Mouse (Mus musculus) lung, adult 2 months (tissue): ENCODE results near the gene Nfe2.

Experiments
- CTCF ChIP-seq: fragments of 200-500 bp; IDR thresholded peaks from 2 replicates; pipeline ENCODE4 v1.5.1; 2011; ENCODE audit warnings: mild to moderate bottlenecking, low read length, control low read depth; ENCODE audit not compliant: insufficient read depth
- POLR2A ChIP-seq: fragments of 200-500 bp; IDR thresholded peaks from 2 replicates; pipeline ENCODE4 v1.6.1; 2011; ENCODE audit warnings: low read depth, mild to moderate bottlenecking, control low read depth, low read length, borderline replicate concordance; ENCODE audit errors: extremely low read depth

DNA sequence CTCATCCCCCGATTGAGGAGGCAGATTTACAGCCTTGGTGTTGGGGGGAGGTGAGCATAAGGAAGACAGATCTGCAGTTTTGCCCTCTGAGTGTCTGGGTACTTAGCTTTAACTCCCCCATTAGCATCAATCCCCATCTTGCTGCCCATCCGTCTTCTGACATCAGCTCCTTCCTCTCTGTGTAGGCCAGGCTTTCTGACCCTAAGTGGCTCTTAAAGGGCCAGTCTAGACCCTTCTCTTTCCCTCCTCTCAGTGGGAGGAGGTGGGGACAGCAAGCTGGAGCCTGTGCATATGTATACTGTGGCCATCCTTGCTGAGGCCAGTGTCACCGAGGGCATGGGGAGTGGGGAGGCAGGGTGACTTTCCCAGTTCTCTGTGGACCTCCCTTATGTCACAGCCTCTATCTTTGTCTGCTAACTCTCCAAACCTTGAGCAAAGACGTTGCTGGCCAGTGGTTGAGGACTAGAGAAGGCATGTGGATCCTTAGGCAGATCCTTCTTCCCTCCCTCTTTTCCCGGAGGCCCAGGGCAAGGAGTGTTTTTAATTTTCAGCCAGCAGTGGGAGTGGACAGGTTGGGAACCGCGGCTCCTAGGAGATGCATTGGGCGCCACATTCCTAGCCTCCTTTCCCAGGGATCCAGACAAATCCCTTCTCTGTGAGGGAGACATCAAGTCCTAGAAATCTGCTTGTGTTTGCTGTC lies 45.9 kb upstream of the Nfe2 start:
- TF ChIP-seq CTCF (no peak), POLR2A (no peak)
